Mouse (Mus musculus): ENCODE results near the gene Ticrr. TPM values are rescaled to one million over a fixed set of nuclear protein-coding genes. Genes with fewer than 3 reads are reported as not detected.

Gene Ticrr
- total RNA-seq, 1 experiment from 2014 or later: 2.3 TPM

GRCm38 (mm10) chr7:79747659-79748058 is 87.7 kb downstream of the Ticrr start:
- no peak for DNase-seq

Other genes starting within 250 kb of the Ticrr start
- gene Polg, start 193.8 kb upstream of the Ticrr start, total RNA-seq (2021): 71.1 and 79.2 TPM in 2 replicates
- gene Rhcg, start 42.5 kb upstream of the Ticrr start, total RNA-seq (2021): 1.9 and 2.4 TPM in 2 replicates
- gene Kif7, start 55.5 kb downstream of the Ticrr start, total RNA-seq (2021): 4.2 and 5.0 TPM in 2 replicates
- gene Plin1, start 72.7 kb downstream of the Ticrr start, total RNA-seq (2021): 646 and 719 TPM in 2 replicates
- 45.9 and 53.5 TPM in 2 replicates for gene Pex11a, start 82.9 kb downstream of the Ticrr start, total RNA-seq (2021)
- gene Wdr93, start 83.0 kb downstream of the Ticrr start, total RNA-seq (2021): 1.8 and 2.8 TPM in 2 replicates
- gene Mesp1, start 133.6 kb downstream of the Ticrr start, total RNA-seq (2021): not detected in 2 replicates
- 0.56 and 0.67 TPM in 2 replicates for gene Mesp2, start 150.5 kb downstream of the Ticrr start, total RNA-seq (2021)
- gene Anpep, start 200.9 kb downstream of the Ticrr start, total RNA-seq (2021): 12.2 and 30.5 TPM in 2 replicates